Mouse (Mus musculus): ENCODE results near the gene Mapk12. TPM values are rescaled to one million over a fixed set of nuclear protein-coding genes. Genes with fewer than 3 reads are reported as not detected.

Gene Mapk12
- total RNA-seq, 1 experiment from 2014 or later, result 6.9 TPM

DNA sequence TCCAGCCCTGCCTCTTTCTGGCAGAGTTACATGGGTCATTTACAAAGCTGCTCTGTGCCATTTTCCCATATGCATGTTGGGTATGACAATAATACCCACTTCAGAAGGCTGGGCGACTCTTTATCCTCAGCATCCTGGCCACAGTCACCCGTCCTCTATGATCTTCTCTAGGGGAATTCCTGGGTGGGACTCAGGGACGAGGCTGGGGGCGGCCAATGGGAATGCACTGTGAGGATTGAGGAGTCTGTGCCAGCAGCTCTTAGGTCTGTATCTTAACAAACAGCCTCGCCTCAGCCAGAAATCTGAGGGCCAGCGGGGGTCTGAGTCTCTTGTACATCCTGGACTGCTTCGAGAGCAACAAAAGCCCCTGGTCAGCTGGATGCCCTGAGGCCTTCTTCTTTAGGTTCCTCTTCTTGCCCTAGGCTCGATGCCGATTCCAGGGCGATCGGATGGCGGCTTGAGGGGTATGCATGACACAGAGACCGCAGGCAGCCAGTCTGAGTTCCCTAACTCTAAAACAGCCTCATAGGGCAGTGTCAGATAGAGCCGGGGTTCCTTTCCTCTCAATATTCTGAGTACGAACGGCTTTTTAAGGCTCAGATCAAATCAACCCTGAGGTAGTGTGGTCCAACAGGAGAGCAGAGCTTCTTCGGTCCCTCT is 31.9 kb upstream of the Mapk12 start:
- no peak for ATAC-seq (ENCODE audit: extremely low read depth, insufficient number of reproducible peaks, low FRiP score, poor library complexity, severe bottlenecking)

DNA sequence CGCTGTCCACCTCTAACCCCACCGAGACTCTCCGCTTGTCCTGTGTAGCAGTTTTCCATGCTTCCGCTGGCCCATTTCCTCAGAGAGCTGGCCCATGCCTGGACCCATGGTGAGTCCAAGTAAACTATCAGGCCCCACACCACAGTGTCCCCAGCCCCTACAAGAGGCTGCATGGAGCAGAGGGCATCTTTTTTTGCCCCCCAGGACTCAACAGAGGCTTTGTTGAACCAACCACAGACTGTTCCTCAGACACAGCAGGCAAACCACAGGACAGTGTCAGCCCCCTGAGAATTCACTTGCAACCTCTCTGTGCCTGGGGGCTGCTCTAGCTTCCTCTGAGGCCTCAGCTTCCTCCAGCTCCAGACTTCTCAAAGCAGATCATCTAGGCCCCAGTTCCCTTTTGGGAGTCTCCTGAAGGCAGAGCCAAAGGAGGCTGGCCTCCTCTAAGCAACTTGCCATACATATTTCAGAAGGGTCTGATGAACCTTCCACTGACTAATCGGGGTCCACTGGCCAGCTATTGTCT is 31.1 kb upstream of the Mapk12 start:
- ATAC-seq (ENCODE audit: extremely low read depth, insufficient number of reproducible peaks, low FRiP score, poor library complexity, severe bottlenecking), result no peak

- no peak for ATAC-seq (ENCODE audit: extremely low read depth, insufficient number of reproducible peaks, low FRiP score, poor library complexity, severe bottlenecking)
Observed at GRCm38 (mm10) chr15:89170102-89170501, 29.6 kb upstream of the Mapk12 start.

- ATAC-seq (ENCODE audit: extremely low read depth, insufficient number of reproducible peaks, low FRiP score, poor library complexity, severe bottlenecking), result no peak
Observed at GRCm38 (mm10) chr15:89169431-89169830, 28.9 kb upstream of the Mapk12 start.

GRCm38 (mm10) chr15:89168922-89169321 is 28.4 kb upstream of the Mapk12 start:
- ATAC-seq (ENCODE audit: extremely low read depth, insufficient number of reproducible peaks, low FRiP score, poor library complexity, severe bottlenecking), result no peak

GRCm38 (mm10) chr15:89165478-89165877 is 25.0 kb upstream of the Mapk12 start:
- no peak for ATAC-seq (ENCODE audit: extremely low read depth, insufficient number of reproducible peaks, low FRiP score, poor library complexity, severe bottlenecking)

DNA sequence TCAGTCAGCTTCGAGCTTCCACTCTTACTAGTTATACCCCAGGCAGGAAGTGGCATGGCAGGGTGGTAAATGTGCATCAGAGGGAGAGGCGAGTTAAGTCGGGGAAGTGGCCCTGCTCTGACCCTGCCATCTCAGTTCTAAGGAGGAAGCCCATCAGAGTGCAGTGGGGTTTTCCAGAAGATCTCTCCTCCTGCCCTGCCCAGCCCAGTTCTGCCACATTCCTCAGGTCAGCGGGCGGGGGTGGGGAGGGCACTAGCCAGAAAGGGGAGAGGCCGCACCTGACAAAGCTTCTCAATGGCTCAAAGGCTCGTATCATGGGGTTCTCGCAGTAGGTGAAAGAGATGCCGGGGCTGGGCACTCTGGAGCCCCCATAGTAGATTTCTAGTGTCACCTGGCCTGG is 20.9 kb upstream of the Mapk12 start:
- no peak for ATAC-seq (ENCODE audit: extremely low read depth, insufficient number of reproducible peaks, low FRiP score, poor library complexity, severe bottlenecking)

DNA sequence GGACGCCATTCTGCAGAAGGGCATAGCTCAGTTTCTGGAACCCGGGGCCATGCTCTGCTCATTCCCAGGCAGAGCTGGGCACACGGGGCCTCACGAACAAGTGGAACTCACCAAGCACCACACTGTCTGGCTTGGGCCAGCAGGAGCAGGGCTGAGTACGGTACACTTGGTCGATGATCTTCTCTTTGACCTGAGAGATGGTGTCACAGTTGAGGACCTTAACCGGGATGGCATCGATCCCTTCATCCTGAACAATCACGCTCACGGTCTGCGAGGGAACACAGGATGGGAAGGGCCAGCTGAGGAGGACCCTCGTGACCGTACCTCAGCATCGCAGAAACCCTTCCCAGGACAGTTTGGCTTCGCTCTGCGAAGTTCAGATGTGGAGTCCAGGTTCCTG is 18.0 kb upstream of the Mapk12 start:
- no peak for ATAC-seq (ENCODE audit: extremely low read depth, insufficient number of reproducible peaks, low FRiP score, poor library complexity, severe bottlenecking)

DNA sequence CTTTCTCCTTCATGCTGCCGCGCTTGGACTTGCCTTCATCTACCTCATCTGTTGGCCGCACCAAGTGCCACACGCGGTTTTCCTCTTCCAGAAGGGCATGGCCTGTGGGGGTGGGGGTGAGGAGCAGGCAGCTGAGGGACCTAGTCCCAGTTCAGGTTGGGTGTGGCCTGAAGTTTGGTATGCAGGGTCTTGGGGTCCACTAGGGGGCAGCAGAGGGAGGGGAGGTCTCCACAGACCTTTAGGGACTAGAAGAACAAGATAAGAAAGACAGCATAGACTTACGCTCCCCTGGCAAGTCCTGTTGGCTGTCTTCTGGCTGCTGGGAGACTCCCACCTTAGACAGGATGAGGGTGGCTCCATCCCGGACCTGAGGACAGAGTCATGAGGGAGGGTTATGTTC is 17.5 kb upstream of the Mapk12 start:
- ATAC-seq (ENCODE audit: extremely low read depth, insufficient number of reproducible peaks, low FRiP score, poor library complexity, severe bottlenecking), result peak; percentile 69

GRCm38 (mm10) chr15:89152312-89152711 is 11.8 kb upstream of the Mapk12 start:
- no peak for ATAC-seq (ENCODE audit: extremely low read depth, insufficient number of reproducible peaks, low FRiP score, poor library complexity, severe bottlenecking)

DNA sequence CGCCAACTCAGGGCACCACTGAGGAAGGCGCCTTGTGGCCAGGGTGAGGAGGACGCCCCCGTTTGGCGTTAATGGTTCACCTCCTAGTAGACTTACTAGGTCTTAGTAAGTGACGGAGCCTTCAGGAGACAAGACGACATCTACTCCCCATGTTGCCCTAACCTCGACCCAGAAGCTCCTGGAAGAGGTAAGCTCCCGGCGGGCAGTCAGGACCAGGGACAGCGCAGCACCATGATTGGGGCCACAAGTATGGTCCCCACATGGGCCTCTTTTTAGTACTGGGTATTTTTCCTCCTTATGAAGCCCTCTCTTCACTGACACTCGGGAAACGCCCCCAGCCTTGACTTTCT is 9.5 kb upstream of the Mapk12 start:
- ATAC-seq (ENCODE audit: extremely low read depth, insufficient number of reproducible peaks, low FRiP score, poor library complexity, severe bottlenecking), result peak; percentile 13; the same call in 1 of the 2 replicates

- 0 out of 2 replicates have a peak, but pooled peaks have one; percentile 7 for ATAC-seq (ENCODE audit: extremely low read depth, insufficient number of reproducible peaks, low FRiP score, poor library complexity, severe bottlenecking)
Observed at GRCm38 (mm10) chr15:89149271-89150040, 9.0 kb upstream of the Mapk12 start, which contains the start of gene Mapk11. Gene Mapk11, minus strand, starts transcription at chr15:89149628.

- ATAC-seq (ENCODE audit: extremely low read depth, insufficient number of reproducible peaks, low FRiP score, poor library complexity, severe bottlenecking), result no peak
Observed at GRCm38 (mm10) chr15:89148496-89149270, 8.2 kb upstream of the Mapk12 start.

GRCm38 (mm10) chr15:89147895-89148294 is 7.4 kb upstream of the Mapk12 start:
- no peak for ATAC-seq (ENCODE audit: extremely low read depth, insufficient number of reproducible peaks, low FRiP score, poor library complexity, severe bottlenecking)

- no peak for ATAC-seq (ENCODE audit: extremely low read depth, insufficient number of reproducible peaks, low FRiP score, poor library complexity, severe bottlenecking)
Observed at GRCm38 (mm10) chr15:89147456-89147855, 7.0 kb upstream of the Mapk12 start.

- ATAC-seq (ENCODE audit: extremely low read depth, insufficient number of reproducible peaks, low FRiP score, poor library complexity, severe bottlenecking), result peak; percentile 53; the same call in 1 of the 2 replicates
Observed at GRCm38 (mm10) chr15:89147024-89147423, 6.5 kb upstream of the Mapk12 start.

DNA sequence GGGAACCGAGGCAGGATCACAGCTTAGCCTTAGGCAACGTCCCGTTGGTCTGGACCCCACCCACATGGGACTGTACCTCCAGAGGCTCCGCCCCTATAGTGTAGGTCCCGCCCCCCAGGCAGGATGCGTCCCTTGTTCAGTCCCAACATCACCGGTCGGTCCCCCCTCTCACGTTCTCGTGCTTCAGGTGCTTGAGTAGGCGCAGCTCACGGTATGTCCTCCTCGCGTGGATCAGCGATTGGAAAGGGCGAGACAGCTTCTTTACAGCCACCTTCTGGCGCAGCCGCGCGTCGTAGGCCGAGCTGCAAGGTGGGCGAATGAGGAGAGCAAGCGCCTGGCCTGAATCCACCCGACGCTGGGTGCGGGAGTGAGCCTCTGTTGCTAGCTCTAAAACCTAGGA is 6.0 kb upstream of the Mapk12 start:
- ATAC-seq (ENCODE audit: extremely low read depth, insufficient number of reproducible peaks, low FRiP score, poor library complexity, severe bottlenecking), result peak; percentile 21; the same call in 1 of the 2 replicates

GRCm38 (mm10) chr15:89145813-89146350 is 5.4 kb upstream of the Mapk12 start:
- no peak for ATAC-seq (ENCODE audit: extremely low read depth, insufficient number of reproducible peaks, low FRiP score, poor library complexity, severe bottlenecking)

- ATAC-seq (ENCODE audit: extremely low read depth, insufficient number of reproducible peaks, low FRiP score, poor library complexity, severe bottlenecking), result no peak
Observed at GRCm38 (mm10) chr15:89144965-89145364, 4.5 kb upstream of the Mapk12 start.
